Mouse (Mus musculus) heart, postnatal 0 days (tissue): ENCODE measurements around the gene Pde2a.

Source experiments
- CTCF ChIP-seq: IDR thresholded peaks from 2 replicates; pipeline ENCODE4 v1.5.1; 2016; ENCODE audit warnings: antibody characterized with exemption, control low read depth, low read depth
- EP300 ChIP-seq: IDR thresholded peaks from 2 replicates; pipeline ENCODE4 v1.6.1; 2016; ENCODE audit warnings: antibody characterized with exemption, low read depth

DNA sequence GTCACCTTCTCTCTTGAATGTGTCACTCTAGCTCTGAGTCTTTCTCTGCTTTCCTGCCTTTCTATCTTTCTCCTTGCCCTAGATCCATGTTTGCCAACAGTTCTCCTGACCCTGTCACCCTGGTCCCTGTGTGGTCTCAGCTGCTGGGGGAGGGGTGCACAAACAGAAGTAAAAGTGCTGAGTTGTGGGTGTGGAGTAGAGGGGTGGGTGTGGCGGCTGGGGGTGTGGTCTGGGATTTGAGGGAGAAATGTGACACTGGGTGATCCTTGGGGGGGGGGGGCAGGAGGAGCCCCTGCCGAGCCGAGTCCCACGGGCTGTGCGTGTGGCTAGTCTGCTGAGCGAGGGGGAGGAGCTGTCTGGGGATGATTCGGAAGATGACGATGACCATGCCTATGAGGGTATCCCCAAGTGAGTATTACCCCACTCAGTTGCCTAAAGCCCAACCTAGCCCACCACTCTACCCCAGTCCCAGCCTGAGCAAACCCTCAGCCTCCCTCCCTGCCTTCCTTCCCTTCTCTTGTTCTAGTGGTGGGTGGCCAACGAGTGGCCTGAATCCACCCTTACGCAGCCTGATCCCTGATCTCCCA, 35.5 kb upstream of the Pde2a start:
- TF ChIP-seq EP300 (no peak), CTCF (no peak)
